Mouse (Mus musculus): Measurements from ENCODE around the gene Zfp385b. TPM values are rescaled to one million over a fixed set of nuclear protein-coding genes. Genes with fewer than 3 reads are reported as not detected.

Gene Zfp385b
- polyA plus RNA-seq, 1 experiment from 2014 or later = 4.7 TPM

DNA sequence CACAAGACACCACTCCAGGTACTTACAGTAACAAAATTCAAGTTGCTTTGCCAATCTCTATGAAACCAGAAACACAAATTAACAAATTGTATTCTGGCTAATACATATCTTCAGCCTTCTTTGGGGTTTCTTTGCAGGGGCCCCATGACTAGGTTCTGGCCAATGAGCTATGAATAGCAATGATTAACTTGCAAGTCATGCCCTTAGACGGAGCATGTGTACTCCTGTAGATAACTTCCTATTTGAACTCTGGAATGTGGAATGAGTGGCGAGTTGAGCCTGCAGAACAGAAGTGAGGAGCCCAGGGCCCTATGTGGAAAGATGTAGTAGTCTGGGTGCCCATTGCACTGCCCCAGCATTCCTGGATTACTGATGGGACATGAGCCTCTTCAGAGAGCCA is 276.8 kb downstream of the Zfp385b start:
- ATAC-seq (no peak), DNase-seq (ENCODE audit: low spot score) (no peak)
- Histone ChIP-seq H3K27me3 (replicated peaks; ENCODE audit: control insufficient read depth, insufficient read depth, low read length) (no peaks in the 10 kb centered on the region), H3K36me3 (ENCODE audit: control insufficient read depth, insufficient read depth, low read length) (no peaks in the 10 kb centered on the region), H3K9me3 (replicated peaks; ENCODE audit: control insufficient read depth, low read length) (no peaks in the 10 kb centered on the region), H3K4me2 (ENCODE audit: low read length) (no peak overlapping the region), H3K27ac (ENCODE audit: low read depth, low read length) (no peak overlapping the region), H3K4me1 (ENCODE audit: control insufficient read depth, insufficient read depth, low read length) (no peaks in the 10 kb centered on the region), H3K9ac (ENCODE audit: low read length) (no peak overlapping the region), H3K4me3 (ENCODE audit: low read depth, low read length) (no peak overlapping the region)
- WGBS = 66% methylated on average over 2 of the region's 2 CpGs

DNA sequence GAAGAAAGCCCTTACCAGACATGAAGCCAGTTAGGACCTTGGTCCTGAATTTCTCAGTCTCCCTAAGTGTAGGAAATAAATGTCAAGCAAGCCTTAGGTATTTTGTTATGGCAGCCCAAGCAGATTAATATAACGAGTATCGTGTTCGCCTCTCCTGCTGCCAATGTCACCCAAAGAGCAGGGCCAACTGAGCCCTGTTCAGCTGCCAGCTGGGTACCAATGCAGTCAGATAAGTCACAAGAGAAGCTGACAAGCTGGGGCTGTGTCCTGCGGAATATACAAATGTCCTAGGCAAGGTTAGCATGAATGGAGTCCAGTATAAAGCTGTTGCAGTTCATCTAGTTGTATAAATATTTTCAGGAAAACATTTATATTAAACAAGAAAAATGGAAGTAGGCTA is 277.8 kb downstream of the Zfp385b start:
- no peak for DNase-seq (ENCODE audit: low spot score)
- Histone ChIP-seq H3K9ac (ENCODE audit: low read length) (no peak overlapping the region), H3K9me3 (replicated peaks; ENCODE audit: control insufficient read depth, low read length) (no peaks in the 10 kb centered on the region), H3K27me3 (replicated peaks; ENCODE audit: control insufficient read depth, insufficient read depth, low read length) (no peaks in the 10 kb centered on the region), H3K27ac (ENCODE audit: low read depth, low read length) (no peak overlapping the region), H3K4me2 (ENCODE audit: low read length) (no peak overlapping the region), H3K4me1 (ENCODE audit: control insufficient read depth, insufficient read depth, low read length) (no peaks in the 10 kb centered on the region), H3K4me3 (ENCODE audit: low read depth, low read length) (no peak overlapping the region), H3K36me3 (ENCODE audit: control insufficient read depth, insufficient read depth, low read length) (no peaks in the 10 kb centered on the region)
- 88% methylated on average over 4 of the region's 4 CpGs for WGBS
- ATAC-seq = no peak

DNA sequence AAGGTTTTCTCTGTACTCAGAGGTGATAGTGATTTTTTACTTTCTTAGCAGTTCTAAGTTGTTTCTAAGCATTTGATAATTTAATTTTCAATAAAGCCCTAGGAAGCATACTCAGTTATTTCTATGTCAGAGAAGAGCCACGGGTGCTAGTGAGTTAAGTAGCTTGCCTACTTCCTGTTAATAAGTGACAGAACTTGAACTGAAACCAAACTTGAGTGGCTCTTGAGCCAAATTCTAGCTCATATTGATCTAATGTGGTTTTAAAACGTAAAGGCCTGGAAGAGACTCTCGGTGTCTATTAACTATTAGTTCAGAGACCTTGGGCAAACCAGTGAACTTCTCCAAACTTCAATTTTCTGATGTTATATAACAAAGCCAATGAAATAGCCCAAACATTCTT is 278.6 kb downstream of the Zfp385b start:
- DNase-seq (ENCODE audit: low spot score) (no peak), ATAC-seq (no peak)
- Histone ChIP-seq H3K36me3 (ENCODE audit: control insufficient read depth, insufficient read depth, low read length) (no peaks in the 10 kb centered on the region), H3K9me3 (replicated peaks; ENCODE audit: control insufficient read depth, low read length) (no peaks in the 10 kb centered on the region), H3K9ac (ENCODE audit: low read length) (no peak overlapping the region), H3K4me3 (ENCODE audit: low read depth, low read length) (no peak overlapping the region), H3K27ac (ENCODE audit: low read depth, low read length) (no peak overlapping the region), H3K4me1 (ENCODE audit: control insufficient read depth, insufficient read depth, low read length) (no peaks in the 10 kb centered on the region), H3K27me3 (replicated peaks; ENCODE audit: control insufficient read depth, insufficient read depth, low read length) (no peaks in the 10 kb centered on the region), H3K4me2 (ENCODE audit: low read length) (no peak overlapping the region)
- WGBS = 83% methylated on average over 3 of the region's 3 CpGs

DNA sequence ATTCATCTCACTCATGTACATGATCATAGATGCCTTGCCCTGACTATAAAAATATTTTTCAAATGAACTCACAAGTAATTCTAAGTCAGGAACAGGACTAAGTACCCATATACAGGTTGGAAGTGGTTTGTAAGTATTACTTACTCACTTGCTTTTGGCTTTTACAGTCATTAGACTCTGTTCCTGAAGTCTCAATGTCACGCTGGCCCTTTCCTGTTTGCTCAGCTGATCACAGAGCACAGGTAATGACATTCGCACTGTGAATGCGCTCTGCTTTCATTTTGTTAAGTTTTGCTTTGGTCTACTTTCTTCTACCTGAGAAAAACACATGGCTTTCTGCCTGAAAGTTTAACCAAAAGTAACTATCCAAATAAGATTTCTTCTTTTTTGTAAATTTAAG is 282.9 kb downstream of the Zfp385b start:
- Histone ChIP-seq H3K27me3 (replicated peaks; ENCODE audit: control insufficient read depth, insufficient read depth, low read length) (no peaks in the 10 kb centered on the region), H3K4me2 (ENCODE audit: low read length) (no peak overlapping the region), H3K9me3 (replicated peaks; ENCODE audit: control insufficient read depth, low read length) (no peaks in the 10 kb centered on the region), H3K4me1 (ENCODE audit: control insufficient read depth, insufficient read depth, low read length) (no peaks in the 10 kb centered on the region), H3K36me3 (ENCODE audit: control insufficient read depth, insufficient read depth, low read length) (no peaks in the 10 kb centered on the region), H3K4me3 (ENCODE audit: low read depth, low read length) (no peak overlapping the region), H3K27ac (ENCODE audit: low read depth, low read length) (no peak overlapping the region), H3K9ac (ENCODE audit: low read length) (no peak overlapping the region)
- ATAC-seq (no peak), DNase-seq (ENCODE audit: low spot score) (no peak)
- 89% methylated on average over 3 of the region's 3 CpGs for WGBS

DNA sequence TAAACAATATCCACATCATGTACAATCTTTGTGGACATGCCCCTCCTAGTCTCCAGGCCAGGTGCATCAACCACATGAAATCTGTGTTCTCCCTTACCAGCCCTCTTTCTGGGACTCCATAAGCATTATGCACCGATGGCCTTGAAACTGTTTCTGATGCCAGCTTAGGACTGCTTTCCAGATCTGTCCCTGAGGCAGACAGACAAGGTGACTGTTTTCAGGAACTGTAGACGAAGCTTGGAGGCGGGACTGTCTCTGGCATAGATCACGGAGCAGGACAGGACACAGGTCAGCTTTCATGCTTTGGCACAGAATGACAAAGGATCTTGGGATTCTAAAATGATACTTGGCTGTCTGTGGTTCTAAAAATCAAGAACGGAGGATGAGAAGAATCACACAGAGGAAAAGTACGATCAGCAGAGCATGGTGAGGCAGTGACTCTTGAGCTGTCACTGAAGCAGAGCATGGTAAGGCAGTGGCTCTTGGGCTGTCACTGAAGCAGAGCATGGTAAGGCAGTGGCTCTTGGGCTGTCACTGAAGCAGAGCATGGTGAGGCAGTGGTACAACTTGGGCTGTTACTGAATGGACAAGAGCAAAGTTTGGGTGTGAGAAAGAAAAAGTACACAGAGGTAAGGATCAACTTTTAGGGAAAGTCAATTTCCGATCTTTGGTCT is 291.2 kb downstream of the Zfp385b start:
- H3K27me3 ChIP-seq (replicated peaks; ENCODE audit: control insufficient read depth, insufficient read depth, low read length) = no peaks in the 10 kb centered on the region
- no peak overlapping the region for H3K4me3 ChIP-seq (ENCODE audit: low read depth, low read length)
- H3K4me2 ChIP-seq (ENCODE audit: low read length) = no peak overlapping the region
- no peak overlapping the region for H3K27ac ChIP-seq (ENCODE audit: low read depth, low read length)
- WGBS = 92% methylated on average over 7 of the region's 7 CpGs
- H3K4me1 ChIP-seq (ENCODE audit: control insufficient read depth, insufficient read depth, low read length) = no peaks in the 10 kb centered on the region
- DNase-seq (ENCODE audit: low spot score) = no peak
- H3K9ac ChIP-seq (ENCODE audit: low read length) = no peak overlapping the region
- no peaks in the 10 kb centered on the region for H3K36me3 ChIP-seq (ENCODE audit: control insufficient read depth, insufficient read depth, low read length)
- ATAC-seq = no peak
- H3K9me3 ChIP-seq (replicated peaks; ENCODE audit: control insufficient read depth, low read length) = no peaks in the 10 kb centered on the region

DNA sequence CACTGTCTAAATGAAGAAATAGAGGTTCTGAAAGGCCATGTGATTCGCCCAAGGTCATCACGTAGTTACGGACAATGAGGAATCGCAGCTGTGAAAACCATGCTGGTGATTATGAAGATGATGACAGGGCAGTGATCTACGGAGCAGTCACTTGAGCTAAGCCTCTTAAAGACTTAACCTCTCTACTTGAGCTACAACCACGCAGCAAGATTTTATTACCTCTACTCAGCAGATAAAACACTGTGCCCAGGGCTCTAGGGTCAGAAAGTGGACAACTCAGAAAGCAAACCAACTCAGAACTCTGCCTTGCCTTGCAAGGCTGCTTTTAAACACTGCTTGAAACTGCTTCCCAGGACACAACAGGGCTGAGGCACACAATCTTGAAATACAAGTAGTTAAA is 291.8 kb downstream of the Zfp385b start:
- 85% methylated on average over 6 of the region's 6 CpGs for WGBS
- Histone ChIP-seq H3K4me1 (ENCODE audit: control insufficient read depth, insufficient read depth, low read length) (no peaks in the 10 kb centered on the region), H3K4me3 (ENCODE audit: low read depth, low read length) (no peak overlapping the region), H3K27me3 (replicated peaks; ENCODE audit: control insufficient read depth, insufficient read depth, low read length) (no peaks in the 10 kb centered on the region), H3K27ac (ENCODE audit: low read depth, low read length) (no peak overlapping the region), H3K4me2 (ENCODE audit: low read length) (no peak overlapping the region), H3K36me3 (ENCODE audit: control insufficient read depth, insufficient read depth, low read length) (no peaks in the 10 kb centered on the region), H3K9ac (ENCODE audit: low read length) (no peak overlapping the region), H3K9me3 (replicated peaks; ENCODE audit: control insufficient read depth, low read length) (no peaks in the 10 kb centered on the region)
- no peak for DNase-seq (ENCODE audit: low spot score)
- ATAC-seq = no peak

DNA sequence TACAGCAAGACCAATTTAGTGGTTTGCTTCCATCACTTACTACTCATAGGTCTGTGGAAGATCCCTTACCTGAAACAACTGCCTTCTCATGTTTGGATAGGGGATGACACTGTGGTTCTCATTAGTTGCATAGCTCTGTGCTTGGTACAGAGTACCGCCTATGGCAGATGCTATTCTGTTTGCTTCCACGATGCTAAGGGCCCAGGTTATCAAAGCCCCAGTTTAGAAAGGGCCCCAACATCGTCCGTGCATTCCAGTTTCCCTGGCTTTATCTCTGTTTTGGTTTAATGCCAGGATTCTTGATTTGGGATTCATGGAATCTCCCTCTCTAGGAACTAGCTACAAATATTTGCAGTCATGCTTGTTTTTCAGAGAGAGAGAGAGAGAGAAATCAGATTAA is 292.6 kb downstream of the Zfp385b start:
- H3K36me3 ChIP-seq (ENCODE audit: control insufficient read depth, insufficient read depth, low read length) = no peaks in the 10 kb centered on the region
- ATAC-seq = no peak
- DNase-seq (ENCODE audit: low spot score) = no peak
- H3K4me1 ChIP-seq (ENCODE audit: control insufficient read depth, insufficient read depth, low read length) = no peaks in the 10 kb centered on the region
- no peak overlapping the region for H3K4me2 ChIP-seq (ENCODE audit: low read length)
- H3K9ac ChIP-seq (ENCODE audit: low read length) = no peak overlapping the region
- no peak overlapping the region for H3K27ac ChIP-seq (ENCODE audit: low read depth, low read length)
- H3K27me3 ChIP-seq (replicated peaks; ENCODE audit: control insufficient read depth, insufficient read depth, low read length) = no peaks in the 10 kb centered on the region
- no peak overlapping the region for H3K4me3 ChIP-seq (ENCODE audit: low read depth, low read length)
- 81% methylated on average over 4 of the region's 4 CpGs for WGBS
- H3K9me3 ChIP-seq (replicated peaks; ENCODE audit: control insufficient read depth, low read length) = no peaks in the 10 kb centered on the region

DNA sequence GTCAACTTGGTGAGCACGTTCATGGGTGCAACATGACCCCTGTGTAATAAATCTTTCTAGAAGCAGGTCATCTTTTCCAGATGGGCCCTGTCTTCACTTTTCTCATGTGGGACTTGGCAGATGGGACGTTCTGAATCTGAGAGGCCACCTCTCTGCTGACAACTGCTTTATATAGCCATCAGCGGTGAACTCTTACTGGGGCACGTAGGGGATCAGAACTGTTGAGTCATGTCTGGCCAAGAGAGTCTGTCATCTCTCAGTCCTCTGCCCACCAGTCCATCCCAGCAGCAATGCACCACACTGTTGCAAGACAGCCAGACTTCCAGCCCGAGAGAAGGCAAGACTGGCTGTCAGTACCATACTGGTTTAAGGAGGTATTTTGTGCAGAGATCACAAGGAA is 293.1 kb downstream of the Zfp385b start:
- no peaks in the 10 kb centered on the region for H3K9me3 ChIP-seq (replicated peaks; ENCODE audit: control insufficient read depth, low read length)
- H3K4me1 ChIP-seq (ENCODE audit: control insufficient read depth, insufficient read depth, low read length) = no peaks in the 10 kb centered on the region
- no peaks in the 10 kb centered on the region for H3K36me3 ChIP-seq (ENCODE audit: control insufficient read depth, insufficient read depth, low read length)
- ATAC-seq (no peak), DNase-seq (ENCODE audit: low spot score) (no peak)
- H3K4me3 ChIP-seq (ENCODE audit: low read depth, low read length) = no peak overlapping the region
- no peaks in the 10 kb centered on the region for H3K27me3 ChIP-seq (replicated peaks; ENCODE audit: control insufficient read depth, insufficient read depth, low read length)
- H3K9ac ChIP-seq (ENCODE audit: low read length) = no peak overlapping the region
- no peak overlapping the region for H3K27ac ChIP-seq (ENCODE audit: low read depth, low read length)
- no peak overlapping the region for H3K4me2 ChIP-seq (ENCODE audit: low read length)
- 94% methylated on average over 5 of the region's 5 CpGs for WGBS

DNA sequence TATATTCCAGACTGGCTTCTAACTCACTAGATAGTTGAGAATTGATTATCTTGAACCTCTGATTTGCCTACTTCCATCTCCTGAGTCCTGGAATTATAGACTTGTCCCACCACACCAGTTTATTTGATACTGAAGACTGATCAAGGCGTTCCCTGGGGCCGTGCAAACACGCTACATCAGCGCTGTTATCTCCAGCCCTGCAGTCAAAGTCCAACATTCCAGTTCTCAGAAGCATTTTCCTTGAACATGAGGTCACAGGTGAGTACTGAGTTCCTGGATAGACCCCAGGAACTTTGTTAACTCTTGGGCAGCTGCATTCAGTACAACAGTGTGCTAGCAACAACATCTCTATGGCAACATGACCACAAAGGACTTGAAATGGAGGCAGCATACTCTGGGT is 297.2 kb downstream of the Zfp385b start:
- H3K4me2 ChIP-seq (ENCODE audit: low read length) = no peak overlapping the region
- 67% methylated on average over 4 of the region's 4 CpGs for WGBS

More for the DNA sequence above, 297.2 kb downstream of the Zfp385b start:
- peaks cover 3% of the 10 kb centered on the region; the same call in 1 of the 2 replicates for H3K4me1 ChIP-seq (ENCODE audit: control insufficient read depth, insufficient read depth, low read length)
- H3K36me3 ChIP-seq (ENCODE audit: control insufficient read depth, insufficient read depth, low read length) = no peaks in the 10 kb centered on the region
- H3K9ac ChIP-seq (ENCODE audit: low read length) = no peak overlapping the region
- no peaks in the 10 kb centered on the region for H3K9me3 ChIP-seq (replicated peaks; ENCODE audit: control insufficient read depth, low read length)
- no peaks in the 10 kb centered on the region for H3K27me3 ChIP-seq (replicated peaks; ENCODE audit: control insufficient read depth, insufficient read depth, low read length)
- ATAC-seq (no peak), DNase-seq (ENCODE audit: low spot score) (no peak)
- H3K4me3 ChIP-seq (ENCODE audit: low read depth, low read length) = no peak overlapping the region
- no peak overlapping the region for H3K27ac ChIP-seq (ENCODE audit: low read depth, low read length)

Data from forebrain, embryonic 14.5 days (tissue).